Mouse (Mus musculus) heart, postnatal 0 days (tissue): ENCODE measurements at regions not wholly inside any gene's neighbourhood (a gene's known extent, or its start where the extent isn't known, plus 50 kb on each side); places are given as distances from the start of the nearest gene placed in this dataset.

Source experiments
- ATAC-seq: fragments of 200-750 bp; cut with Nextera tagmentation; 2 replicates; pipeline ENCODE4 v1.8.0; 2017; ENCODE audit warnings: low read depth, moderate number of reproducible peaks, moderate library complexity; ENCODE audit not compliant: insufficient read depth
- DNase-seq: peaks from one replicate; pipeline ENCODE4 v3.0.0-alpha.2; 2016; ENCODE audit warnings: low spot score
- H3K27ac ChIP-seq: fragments of 300-500 bp; sonication (generic); 2 replicates; pipeline ENCODE4 v1.5.1; 2014; ENCODE audit warnings: low read depth, mild to moderate bottlenecking
- H3K27me3 ChIP-seq: fragments of 300-500 bp; sonication (generic); 2 replicates; pipeline ENCODE4 v1.6.1; 2014; ENCODE audit warnings: low read length, mixed read lengths; ENCODE audit not compliant: control insufficient read depth, insufficient read depth
- H3K36me3 ChIP-seq: fragments of 300-500 bp; sonication (generic); replicated peaks from 2 replicates; pipeline ENCODE4 v1.6.1; 2014; ENCODE audit warnings: low read length, mixed read lengths; ENCODE audit not compliant: control insufficient read depth, insufficient read depth
- H3K4me1 ChIP-seq: fragments of 300-500 bp; sonication (generic); 2 replicates; pipeline ENCODE4 v1.6.1; 2014; ENCODE audit warnings: antibody characterized with exemption; ENCODE audit not compliant: control insufficient read depth, insufficient read depth
- H3K4me2 ChIP-seq: fragments of 300-500 bp; sonication (generic); 2 replicates; pipeline ENCODE4 v1.6.1; 2014; ENCODE audit warnings: low read depth, mild to moderate bottlenecking, low read length, moderate library complexity
- H3K4me3 ChIP-seq: fragments of 300-500 bp; sonication (generic); 2 replicates; pipeline ENCODE4 v1.5.1; 2014; ENCODE audit warnings: low read depth, low read length
- H3K9ac ChIP-seq: fragments of 300-500 bp; sonication (generic); replicated peaks from 2 replicates; pipeline ENCODE4 v1.6.1; 2014; ENCODE audit warnings: low read depth, low read length, mixed read lengths
- H3K9me3 ChIP-seq: fragments of 300-500 bp; sonication (generic); replicated peaks from 2 replicates; pipeline ENCODE4 v1.6.1; 2016; ENCODE audit warnings: low read length; ENCODE audit not compliant: control insufficient read depth
- CTCF ChIP-seq: IDR thresholded peaks from 2 replicates; pipeline ENCODE4 v1.5.1; 2016; ENCODE audit warnings: antibody characterized with exemption, control low read depth, low read depth
- EP300 ChIP-seq: IDR thresholded peaks from 2 replicates; pipeline ENCODE4 v1.6.1; 2016; ENCODE audit warnings: antibody characterized with exemption, low read depth
- WGBS: fragments of 180-500 bp; shearing (Covaris S2); extraction: QIAGEN DNeasy Blood & Tissue Kit; methylation state at CpG from one replicate; pipeline ENCODE4 v1.1.7; 2014; 5-methylcytosine and 5-hydroxymethylcytosine counted together

GRCm38 (mm10) chr7:115019369-115019958 is 276.0 kb downstream of the Insc start:
- Histone ChIP-seq H3K27ac (no peak overlapping the region; the same call in 1 of the 2 replicates), H3K4me3 (no peak overlapping the region), H3K9me3 (no peaks in the 10 kb centered on the region), H3K36me3 (no peaks in the 10 kb centered on the region), H3K27me3 (no peaks in the 10 kb centered on the region), H3K9ac (no peak overlapping the region), H3K4me2 (no peak overlapping the region), H3K4me1 (no peaks in the 10 kb centered on the region)
- 60% methylated on average over 4 of the region's 4 CpGs for WGBS
- TF ChIP-seq CTCF: no peak
- no peak for TF ChIP-seq EP300
- ATAC-seq (no peak), DNase-seq (no peak)

DNA sequence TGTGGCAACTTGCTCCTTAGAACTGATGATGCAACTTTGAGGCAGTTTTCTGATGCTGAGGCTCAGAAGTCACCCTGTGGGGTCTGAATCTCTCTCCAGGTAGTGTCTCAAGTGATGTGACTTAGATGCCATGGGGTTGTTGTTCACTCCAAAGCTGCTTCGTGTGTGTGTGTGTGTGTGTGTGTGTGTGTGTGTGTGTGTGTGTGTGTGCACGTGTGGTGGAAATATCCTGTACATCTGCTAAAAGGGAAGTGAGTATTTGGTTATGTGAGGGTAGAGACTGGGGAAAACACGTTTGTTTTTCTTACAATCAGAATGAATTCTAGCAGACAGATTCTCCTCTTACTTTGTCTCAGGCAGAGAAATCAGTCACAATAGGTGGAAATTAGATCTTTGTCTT is 276.5 kb downstream of the Insc start:
- Histone ChIP-seq H3K27me3 (no peaks in the 10 kb centered on the region), H3K36me3 (no peaks in the 10 kb centered on the region), H3K27ac (no peak overlapping the region), H3K4me2 (no peak overlapping the region), H3K4me1 (no peaks in the 10 kb centered on the region), H3K9ac (no peak overlapping the region), H3K4me3 (no peak overlapping the region), H3K9me3 (no peaks in the 10 kb centered on the region)
- no peak for DNase-seq
- 40% methylated on average over 3 of the region's 3 CpGs for WGBS
- ATAC-seq: no peak
- TF ChIP-seq EP300: no peak
- TF ChIP-seq CTCF: no peak

- DNase-seq: no peak
- Histone ChIP-seq H3K4me2 (no peak overlapping the region), H3K4me1 (no peaks in the 10 kb centered on the region), H3K36me3 (no peaks in the 10 kb centered on the region), H3K27ac (no peak overlapping the region), H3K9me3 (no peaks in the 10 kb centered on the region), H3K27me3 (no peaks in the 10 kb centered on the region), H3K9ac (no peak overlapping the region), H3K4me3 (no peak overlapping the region)
- 21% methylated on average over 2 of the region's 2 CpGs for WGBS
- no peak for TF ChIP-seq CTCF
- TF ChIP-seq EP300: no peak
- no peak for ATAC-seq
These were observed 282.3 kb downstream of the Insc start for GRCm38 (mm10) chr7:115025803-115026202.

DNA sequence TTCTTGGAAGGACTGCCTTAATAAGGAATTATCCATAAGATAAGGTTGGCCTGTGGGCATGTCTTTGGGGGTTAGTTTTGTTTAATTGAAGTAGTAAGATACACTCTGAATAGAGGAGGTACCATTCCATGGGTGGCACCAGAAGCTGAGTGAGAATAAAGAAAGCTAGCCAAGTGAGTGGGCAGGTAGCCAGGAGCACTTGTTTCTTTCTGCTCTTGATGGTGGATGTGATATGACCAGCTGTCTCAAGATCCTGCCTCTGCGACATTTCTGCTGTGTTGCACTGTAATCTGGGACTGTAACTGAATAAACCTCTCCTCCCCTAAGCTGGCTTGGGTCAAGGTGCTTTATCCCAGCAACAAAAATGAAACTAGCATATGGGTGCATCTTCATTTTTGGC is 284.2 kb downstream of the Insc start:
- H3K27me3 ChIP-seq: no peaks in the 10 kb centered on the region
- no peaks in the 10 kb centered on the region for H3K4me1 ChIP-seq
- no peak overlapping the region for H3K27ac ChIP-seq
- 18% methylated on average over 1 of the region's 1 CpGs for WGBS
- no peaks in the 10 kb centered on the region for H3K9me3 ChIP-seq
- TF ChIP-seq CTCF: no peak
- no peak for TF ChIP-seq EP300
- no peak overlapping the region for H3K4me3 ChIP-seq
- no peak for DNase-seq
- no peak overlapping the region for H3K4me2 ChIP-seq
- no peak for ATAC-seq
- H3K9ac ChIP-seq: no peak overlapping the region
- no peaks in the 10 kb centered on the region for H3K36me3 ChIP-seq

DNA sequence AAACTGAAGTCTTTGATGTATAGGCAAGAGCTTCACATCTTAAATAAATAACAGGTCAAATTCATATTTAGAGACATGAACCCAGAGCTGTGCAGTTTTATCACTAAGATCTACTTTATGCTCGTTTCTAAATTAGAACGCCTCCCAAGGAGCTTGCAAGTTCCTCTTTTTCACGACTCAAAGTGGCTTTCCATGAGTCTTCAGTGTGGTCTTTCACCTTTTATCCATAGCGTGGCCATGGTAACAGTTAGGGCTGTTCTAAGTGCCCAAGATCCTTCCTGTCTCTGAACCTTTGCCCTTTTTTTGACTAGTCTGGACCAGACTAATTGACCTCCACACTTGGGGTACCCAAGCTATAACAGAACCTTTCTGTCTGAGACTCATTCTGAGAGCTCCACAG is 290.5 kb downstream of the Insc start:
- H3K4me3 ChIP-seq: no peak overlapping the region
- no peak overlapping the region for H3K4me2 ChIP-seq
- H3K4me1 ChIP-seq: no peaks in the 10 kb centered on the region
- H3K36me3 ChIP-seq: no peaks in the 10 kb centered on the region
- 63% methylated on average over 4 of the region's 4 CpGs for WGBS
- H3K9me3 ChIP-seq: no peaks in the 10 kb centered on the region
- no peak for ATAC-seq
- no peaks in the 10 kb centered on the region for H3K27me3 ChIP-seq
- H3K27ac ChIP-seq: no peak overlapping the region
- TF ChIP-seq CTCF (no peak), EP300 (no peak)
- no peak overlapping the region for H3K9ac ChIP-seq
- DNase-seq: no peak

- no peak overlapping the region for H3K9ac ChIP-seq
- no peaks in the 10 kb centered on the region for H3K9me3 ChIP-seq
- H3K27me3 ChIP-seq: no peaks in the 10 kb centered on the region
- no peak for TF ChIP-seq CTCF
- no peak for TF ChIP-seq EP300
- no peak overlapping the region for H3K4me2 ChIP-seq
- no peak for ATAC-seq
- no peak overlapping the region for H3K4me3 ChIP-seq
- H3K4me1 ChIP-seq: no peaks in the 10 kb centered on the region
- no peak for DNase-seq
- no peaks in the 10 kb centered on the region for H3K36me3 ChIP-seq
- H3K27ac ChIP-seq: no peak overlapping the region
These were observed 312.0 kb downstream of the Insc start for GRCm38 (mm10) chr7:115055527-115055926.
